Mouse (Mus musculus): ENCODE data around the gene Col26a1. TPM values are rescaled to one million over a fixed set of nuclear protein-coding genes. Genes with fewer than 3 reads are reported as not detected.

The Col26a1 gene
- total RNA-seq, 2 experiments from 2014 or later = 2.7 to 2.8 TPM

DNA sequence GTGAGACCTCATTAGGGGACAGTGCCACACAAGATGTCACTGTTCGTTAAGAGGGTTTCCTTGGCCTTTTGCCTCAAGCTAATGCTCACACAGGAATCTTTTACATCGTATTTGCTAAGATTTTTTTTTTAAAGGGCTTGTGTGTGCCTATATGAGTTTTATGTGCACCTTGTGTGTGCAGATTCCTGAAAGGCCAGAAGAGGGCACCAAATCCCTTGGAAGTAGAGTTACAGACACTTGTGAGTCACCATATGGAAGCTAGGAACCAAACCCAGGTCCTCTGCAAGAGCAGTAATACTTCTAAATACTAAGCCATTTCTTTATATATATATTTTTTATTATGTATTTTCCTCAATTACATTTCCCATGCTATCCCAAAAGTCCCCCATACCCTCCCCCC is 62.1 kb downstream of the Col26a1 start:
- intact Hi-C loops (cut with DNase I) = no loop called here
- no peak for DNase-seq (ENCODE audit: low spot score)

DNA sequence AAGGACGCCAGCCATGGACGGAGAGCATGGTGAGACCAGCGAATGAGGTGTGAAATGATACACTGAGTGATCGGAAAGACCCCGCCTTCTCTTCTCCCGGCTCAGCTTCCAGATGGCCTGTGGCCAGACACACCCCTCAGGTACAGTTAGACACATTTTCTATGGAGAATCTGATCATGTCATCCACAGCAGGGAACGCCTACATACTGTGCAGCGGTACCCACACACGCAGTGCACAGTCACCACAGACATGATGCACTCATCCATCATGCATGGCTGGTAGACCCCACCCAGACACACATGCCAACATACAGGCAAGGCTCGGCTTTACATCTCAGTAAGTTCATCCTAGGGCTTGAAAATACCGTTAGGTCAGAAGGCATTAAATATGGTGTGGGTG is 63.3 kb downstream of the Col26a1 start:
- intact Hi-C loops (cut with DNase I) = no loop called here
- no peak for DNase-seq (ENCODE audit: low spot score)

DNA sequence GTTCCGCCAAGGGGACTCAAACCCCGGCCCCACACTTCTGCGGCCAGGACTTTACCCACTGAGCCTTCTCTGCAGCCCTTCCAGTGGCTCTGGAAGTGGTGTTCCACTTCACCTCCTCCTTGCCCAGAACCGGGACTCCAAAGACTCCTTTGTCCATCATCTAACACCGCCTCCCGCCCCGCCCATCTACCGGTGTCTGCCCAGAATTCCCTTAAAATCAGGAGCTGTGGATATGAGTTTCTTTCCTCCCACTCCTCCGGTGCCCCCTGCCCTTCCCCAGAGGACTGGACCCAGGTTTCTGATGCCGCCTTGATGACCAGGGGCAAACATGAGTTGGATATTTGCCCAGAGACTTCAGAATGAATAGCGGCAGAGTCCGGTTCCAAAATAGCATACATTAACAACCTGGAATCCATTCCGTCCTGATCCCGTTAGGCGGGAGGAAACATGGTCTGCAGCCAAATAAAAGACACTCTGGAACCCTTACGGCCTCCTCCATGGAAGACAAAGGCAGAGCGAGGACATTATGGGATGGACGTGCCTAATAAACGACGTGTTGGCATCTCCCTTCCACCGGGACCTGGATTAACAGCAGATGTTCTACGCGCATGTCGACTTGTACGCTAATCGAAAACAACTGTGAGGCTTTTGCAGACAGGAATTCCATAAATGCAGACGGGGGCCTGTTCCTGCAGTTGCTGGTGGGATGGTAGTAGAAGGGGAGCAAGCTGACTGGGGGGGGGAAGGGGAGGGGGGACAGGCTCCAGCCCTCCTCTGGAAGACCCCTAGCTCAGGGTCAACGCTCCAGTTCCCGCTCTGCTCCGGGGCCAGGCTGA is 72.3 kb downstream of the Col26a1 start:
- no peak for DNase-seq (ENCODE audit: low spot score)

DNA sequence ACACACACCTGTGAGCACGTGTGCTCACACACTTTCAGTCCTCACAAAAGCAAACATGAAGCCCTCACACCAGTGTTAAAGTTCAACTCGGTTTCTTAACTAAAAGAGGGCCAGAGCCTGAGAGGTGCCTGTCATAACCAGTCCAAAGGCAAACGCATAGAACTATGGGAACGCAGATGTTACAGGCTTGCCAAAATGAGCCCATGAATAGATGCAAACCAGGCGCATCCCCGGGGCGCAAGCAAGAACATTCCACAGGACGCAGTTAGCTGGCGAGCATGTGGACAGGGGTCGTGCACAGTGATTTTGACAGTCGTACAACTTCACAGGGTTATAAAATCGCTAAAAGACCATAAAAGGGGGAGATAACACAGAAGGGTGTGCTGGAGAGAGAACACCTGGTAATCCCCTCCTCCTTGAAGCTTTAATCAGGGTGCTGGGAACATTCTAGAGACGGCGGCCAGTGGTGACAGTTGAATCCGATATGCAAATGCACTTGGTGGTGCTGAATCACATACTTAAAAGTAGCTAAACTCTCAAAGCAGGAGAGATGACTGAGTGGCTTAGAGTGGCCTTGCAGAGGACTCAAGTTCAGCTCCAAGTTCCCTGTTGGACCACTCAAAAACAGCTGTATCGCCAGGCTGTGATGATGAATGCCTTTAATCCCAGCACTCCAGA is 76.5 kb downstream of the Col26a1 start:
- intact Hi-C loops (cut with DNase I) = no loop called here
- no peak for DNase-seq (ENCODE audit: low spot score)

More for the DNA sequence above, 72.3 kb downstream of the Col26a1 start:
- intact Hi-C loops (cut with DNase I) = no loop called here

DNA sequence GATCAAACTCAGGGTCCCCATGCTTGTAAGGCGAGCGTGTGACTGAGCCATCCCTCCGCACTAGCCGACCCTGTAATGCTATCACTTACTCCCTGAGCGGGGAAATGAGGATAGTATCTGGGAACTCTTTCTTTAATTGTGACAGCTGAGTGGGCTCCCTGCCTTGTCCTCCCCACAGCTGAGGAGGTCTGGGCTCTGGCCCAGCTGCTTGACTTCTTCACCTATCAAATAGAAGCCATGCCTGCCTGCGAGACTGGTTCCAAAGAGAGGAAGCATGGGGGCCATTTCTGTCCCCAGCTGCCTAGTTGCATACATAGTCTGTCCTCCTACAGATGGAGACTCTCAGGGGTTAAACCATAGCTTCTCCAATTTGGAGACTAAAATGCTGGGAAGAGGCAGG is 78.0 kb downstream of the Col26a1 start:
- DNase-seq (ENCODE audit: low spot score) = no peak
- intact Hi-C loops (cut with DNase I) = no loop called here

DNA sequence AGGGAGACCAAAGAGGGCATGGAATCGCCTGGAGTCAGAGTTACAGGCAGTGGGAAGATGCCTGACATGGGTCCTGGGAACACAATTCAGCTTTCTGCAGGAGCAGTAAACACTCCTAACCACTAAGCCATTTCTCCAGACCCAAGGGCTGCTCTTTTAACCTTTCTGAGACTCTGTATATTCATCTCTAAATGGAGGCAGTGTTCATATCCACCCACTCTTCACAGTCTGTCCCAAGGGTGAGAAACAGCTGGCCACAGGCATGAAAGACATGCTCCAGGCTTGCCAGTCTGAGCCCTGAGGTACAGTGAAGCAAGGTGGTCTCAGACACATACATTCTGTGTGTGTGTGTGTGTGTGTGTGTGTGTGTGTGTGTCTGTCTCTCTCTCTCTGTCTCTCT is 78.8 kb downstream of the Col26a1 start:
- intact Hi-C loops (cut with DNase I) = no loop called here
- no peak for DNase-seq (ENCODE audit: low spot score)

DNA sequence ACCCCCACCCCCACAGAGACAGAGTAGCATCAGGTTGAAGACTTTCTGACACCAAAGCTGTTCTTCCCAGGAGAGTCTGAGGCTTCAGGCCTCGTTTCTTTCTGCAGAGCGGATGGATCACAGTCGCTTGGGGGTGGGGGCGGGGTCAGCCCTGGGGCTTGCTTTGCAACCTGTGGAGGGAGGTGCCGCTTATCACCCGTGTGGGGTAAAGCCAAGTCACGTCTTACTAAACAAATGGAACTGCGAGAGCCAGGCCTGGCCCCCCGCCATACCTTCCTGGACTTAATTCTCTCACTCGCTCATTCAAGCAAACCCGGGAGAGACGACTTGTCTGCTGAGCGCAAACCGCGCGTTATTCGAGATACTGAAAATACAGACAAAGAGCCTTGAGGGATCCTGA is 80.3 kb downstream of the Col26a1 start:
- intact Hi-C loops (cut with DNase I) = no loop called here
- no peak for DNase-seq (ENCODE audit: low spot score)

DNA sequence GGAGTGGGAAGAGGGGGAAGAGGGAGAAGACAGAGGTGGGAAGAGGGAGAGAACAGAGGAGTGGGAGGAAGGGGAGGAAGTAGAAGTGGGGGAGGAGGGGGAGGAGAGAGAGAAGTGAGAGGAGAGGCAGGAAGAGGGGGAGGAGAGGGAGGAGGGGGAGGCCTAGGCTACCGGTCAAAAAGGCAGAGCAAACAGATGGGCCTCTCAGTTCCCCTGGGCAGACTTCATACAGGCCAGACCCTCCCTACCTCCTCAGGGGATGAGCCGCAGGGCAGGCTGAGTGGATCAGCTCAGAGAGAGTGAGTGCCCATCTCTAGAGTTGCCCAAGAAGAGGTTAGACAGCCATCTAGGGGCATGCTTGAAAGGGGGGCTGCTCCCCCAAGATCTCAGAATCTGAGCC is 86.1 kb downstream of the Col26a1 start:
- DNase-seq (ENCODE audit: low spot score) = no peak
- intact Hi-C loops (cut with DNase I) = no loop called here

DNA sequence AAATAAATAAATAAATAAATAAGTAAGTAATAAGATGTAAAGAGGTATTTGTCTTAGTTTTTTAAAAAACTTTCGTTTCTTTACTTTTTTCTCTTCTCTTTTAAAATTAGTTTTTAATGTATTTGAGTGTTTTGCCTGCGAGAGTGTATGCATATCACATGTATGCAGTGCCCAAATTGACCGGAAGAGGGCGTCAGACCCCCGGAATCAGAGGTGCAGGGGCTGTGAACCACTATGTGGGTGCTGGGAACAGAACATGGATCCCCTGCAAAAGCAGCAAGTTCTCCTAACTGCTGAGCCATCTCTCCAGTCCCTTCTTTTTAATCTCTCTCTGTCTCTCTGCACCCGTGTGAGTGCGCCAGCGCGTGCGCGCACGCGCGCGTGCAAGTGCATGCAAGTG is 89.2 kb downstream of the Col26a1 start:
- intact Hi-C loops (cut with DNase I) = no loop called here

DNA sequence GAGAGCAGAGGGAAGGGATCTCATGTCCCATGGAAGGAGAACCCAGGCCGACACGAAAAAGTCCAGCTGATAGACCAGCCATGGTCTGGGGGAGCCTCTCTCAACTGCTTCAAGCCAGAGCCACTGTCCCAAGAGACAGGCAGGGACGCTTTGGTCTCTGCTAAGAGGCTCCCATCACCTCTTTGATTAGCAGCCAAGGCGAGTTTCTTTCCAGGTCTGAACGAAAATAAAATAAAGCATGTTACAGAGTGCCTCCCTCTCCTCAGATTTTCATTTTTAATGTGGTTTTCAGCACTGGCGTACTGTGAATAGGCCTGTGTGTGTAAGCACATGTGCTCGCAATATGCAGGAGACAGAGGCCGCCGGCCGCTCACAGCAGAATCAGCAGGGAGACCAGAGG is 90.5 kb downstream of the Col26a1 start:
- DNase-seq (ENCODE audit: low spot score) = no peak
- intact Hi-C loops (cut with DNase I) = no loop called here

More for the DNA sequence above, 89.2 kb downstream of the Col26a1 start:
- no peak for DNase-seq (ENCODE audit: low spot score)

DNA sequence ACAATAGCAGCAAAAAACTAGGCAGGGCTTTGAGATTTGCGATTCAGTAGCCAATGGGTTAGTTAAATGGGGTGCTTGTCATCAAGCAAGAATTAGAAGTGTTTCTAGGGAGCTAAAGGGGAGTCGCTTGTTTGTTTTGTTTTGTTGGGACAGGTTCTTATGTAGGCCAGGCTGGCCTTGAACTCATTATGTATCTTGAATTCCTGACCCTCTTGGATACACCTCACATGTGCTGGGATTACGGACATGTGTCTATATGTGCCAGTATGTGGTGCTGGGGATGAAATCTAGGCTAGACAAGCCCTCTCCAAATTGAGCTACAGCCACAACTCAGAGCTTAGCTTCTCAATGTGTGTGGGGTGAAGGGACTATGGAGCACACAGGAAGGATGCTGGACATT is 91.8 kb downstream of the Col26a1 start:
- intact Hi-C loops (cut with DNase I) = no loop called here
- DNase-seq (ENCODE audit: low spot score) = no peak

DNA sequence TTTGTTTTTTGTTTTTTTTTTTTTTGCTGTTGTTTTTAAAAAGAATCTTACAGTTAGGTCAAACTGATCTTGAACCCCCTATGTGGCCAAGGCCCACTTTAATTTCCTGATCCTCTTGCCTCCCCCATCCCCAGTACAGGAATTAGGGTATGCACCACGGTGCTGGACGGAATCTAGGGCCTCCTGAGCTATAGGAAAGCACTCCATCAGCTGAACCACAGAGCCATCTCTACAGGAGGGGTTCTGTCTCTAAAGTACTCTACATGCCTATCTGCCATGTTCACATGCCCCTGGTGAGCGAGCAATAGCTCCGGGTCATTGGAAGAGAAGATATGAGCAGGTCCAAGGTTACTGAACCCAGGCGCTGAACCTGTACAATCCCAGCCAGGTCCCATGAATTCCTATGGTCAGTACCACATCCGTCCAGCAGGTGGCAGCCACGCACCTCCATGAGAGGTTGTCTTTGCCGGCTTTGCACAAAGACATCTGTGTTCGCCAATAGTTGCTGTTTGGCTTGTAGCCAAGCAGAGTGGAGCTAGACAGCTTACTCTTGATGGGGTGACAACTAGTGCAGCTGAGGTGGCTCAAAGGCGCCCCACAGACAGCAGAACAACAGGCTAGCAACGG is 92.3 kb downstream of the Col26a1 start:
- DNase-seq (ENCODE audit: low spot score) = peak; percentile 64
- intact Hi-C loops (cut with DNase I) = loop anchor here (1.0 kb wide), 1 partner anchor 91 kb away; no protein-coding TSS in a partner anchor

DNA sequence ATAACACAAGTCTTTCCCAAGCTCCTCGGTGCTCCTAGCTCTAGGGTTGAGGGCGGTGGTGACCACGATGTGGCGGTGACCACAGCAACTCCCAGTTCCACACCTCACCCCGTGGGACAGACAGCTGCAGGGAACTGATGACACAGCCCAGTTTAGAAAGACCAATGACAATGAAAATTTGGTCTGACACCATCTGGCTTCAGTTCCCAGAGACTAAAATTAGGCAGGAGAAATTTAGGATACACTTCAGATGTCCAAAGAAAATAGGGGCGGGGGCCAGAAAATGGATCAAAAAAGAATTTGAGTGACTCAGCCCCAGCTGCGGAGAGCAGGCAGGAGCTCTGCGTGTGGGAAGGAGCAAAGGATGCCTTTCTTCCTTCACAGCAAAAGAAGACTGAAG is 98.5 kb downstream of the Col26a1 start:
- intact Hi-C loops (cut with DNase I) = no loop called here
- no peak for DNase-seq (ENCODE audit: low spot score)

DNA sequence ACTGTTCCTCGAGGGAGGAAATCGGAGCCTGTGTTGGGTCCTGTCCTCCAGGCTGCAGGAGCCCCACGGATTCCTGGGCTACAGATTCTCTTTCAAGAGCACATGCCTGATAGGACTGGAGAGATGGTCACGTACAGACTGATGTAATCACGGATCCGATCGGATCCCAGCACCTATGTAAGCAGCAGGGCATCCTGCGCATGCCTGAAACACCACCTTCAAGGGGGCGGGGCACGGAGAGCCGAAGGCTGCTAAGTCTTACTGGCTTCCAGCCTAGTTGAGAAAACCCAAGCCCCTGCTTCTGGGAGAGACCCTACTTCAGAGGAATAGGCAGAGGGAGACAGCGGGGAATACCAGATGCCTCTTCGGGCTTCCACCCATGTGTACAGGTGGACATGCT is 100.4 kb downstream of the Col26a1 start:
- intact Hi-C loops (cut with DNase I) = no loop called here
- DNase-seq (ENCODE audit: low spot score) = no peak

DNA sequence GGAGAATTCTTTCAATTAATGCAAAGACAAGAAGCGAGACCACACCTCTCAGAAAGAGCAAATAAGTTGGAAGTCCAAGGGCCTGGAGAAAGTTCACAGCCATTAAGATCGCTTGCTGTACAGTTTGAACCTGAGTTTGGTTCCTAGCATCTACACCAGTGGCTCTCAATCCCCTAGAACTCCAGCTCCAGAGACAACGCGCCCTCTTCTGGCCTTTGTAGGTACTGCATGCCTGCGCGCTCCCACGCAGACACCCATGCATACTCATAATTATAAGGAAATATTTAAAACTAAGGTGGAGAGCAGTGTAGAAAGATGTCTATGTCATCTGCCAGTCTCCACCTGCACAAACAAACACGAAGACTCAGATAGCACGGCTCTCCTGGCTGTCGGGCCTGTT is 102.5 kb downstream of the Col26a1 start:
- no peak for DNase-seq (ENCODE audit: low spot score)
- intact Hi-C loops (cut with DNase I) = no loop called here

DNA sequence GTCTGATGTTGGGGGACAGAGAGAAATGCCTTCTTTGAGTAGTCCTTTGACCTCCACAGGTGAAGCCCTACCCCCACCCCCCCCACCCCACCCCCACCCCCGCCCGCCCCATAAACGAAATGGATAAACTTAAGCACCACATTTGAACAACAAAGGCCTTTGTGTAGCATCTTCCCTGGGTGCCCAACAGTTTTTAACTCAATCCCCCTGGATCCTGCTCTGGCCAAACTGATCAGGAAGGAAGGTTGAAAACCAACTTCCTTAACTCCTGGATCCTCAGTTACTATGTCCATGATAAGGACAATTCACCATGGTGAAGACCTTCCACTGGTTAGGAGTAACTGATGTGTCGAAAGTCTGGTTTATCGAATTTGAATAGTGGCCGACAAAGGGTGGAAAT is 103.1 kb downstream of the Col26a1 start:
- no peak for DNase-seq (ENCODE audit: low spot score)
- intact Hi-C loops (cut with DNase I) = no loop called here

DNA sequence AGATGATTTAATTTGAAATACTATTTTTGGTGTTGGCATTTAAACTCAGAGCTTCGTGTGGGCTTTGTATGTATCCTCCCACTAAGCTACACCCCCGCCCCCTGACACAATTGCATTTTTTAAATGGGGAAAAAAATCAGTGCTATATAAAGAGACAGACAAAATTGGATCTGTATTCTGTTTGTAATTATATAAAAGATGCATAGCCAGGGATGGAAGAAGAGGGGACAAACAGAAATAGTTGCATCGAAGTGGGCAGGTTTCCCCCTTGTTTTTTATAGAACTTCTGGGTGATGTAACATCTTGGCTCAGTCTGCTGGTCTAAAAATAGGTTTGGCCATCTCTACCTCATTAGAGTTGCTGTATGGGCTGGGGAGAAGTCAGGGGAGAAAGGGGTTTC is 107.5 kb downstream of the Col26a1 start:
- intact Hi-C loops (cut with DNase I) = no loop called here
- DNase-seq (ENCODE audit: low spot score) = no peak

DNA sequence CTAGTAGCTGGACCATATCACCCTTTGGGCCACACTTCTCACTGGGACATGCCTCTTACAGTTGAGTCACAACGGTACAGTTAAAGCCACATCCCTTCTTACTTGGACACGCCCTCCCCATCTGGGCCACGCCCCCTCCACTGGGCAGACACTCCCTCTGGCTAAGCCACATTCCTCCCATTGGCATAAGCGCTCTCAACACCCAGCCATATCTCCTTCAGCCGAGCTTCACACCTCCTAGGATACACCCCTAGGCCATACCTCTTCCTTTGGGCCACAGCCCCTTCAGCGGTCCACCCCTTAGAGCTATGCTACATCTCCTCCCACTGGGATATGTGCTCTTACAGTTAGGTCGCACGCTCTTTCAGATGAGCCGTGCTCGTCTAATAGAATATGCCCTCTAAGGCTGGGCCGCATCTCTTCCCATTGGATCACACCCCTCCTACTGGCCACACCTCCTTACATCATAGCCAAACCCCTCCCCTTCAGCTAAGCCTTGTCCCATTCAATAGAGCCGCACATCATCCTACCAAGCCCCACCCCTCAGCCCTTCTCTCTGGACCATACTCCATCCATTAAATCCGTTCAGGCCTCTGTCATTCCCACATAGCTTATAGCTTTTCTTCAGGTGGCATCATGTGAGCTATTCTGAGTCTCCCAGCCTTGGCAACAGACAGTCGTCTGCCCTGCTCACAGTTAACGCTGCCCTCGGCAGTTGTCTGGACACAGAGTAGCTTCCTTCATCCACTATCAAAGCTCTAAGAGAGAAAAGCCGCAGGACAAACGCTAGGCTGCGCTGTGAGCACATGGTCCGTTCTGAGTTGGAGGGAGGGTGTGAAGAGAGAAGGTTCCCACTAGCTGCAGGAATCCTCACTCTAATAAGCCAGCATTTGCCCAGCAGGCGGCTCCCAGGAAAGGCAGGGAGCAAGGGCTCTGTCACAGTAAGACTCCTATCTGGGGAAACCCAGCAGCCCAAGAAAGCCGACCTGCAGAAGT is 109.7 kb downstream of the Col26a1 start:
- DNase-seq (ENCODE audit: low spot score) = no peak
- intact Hi-C loops (cut with DNase I) = no loop called here

DNA sequence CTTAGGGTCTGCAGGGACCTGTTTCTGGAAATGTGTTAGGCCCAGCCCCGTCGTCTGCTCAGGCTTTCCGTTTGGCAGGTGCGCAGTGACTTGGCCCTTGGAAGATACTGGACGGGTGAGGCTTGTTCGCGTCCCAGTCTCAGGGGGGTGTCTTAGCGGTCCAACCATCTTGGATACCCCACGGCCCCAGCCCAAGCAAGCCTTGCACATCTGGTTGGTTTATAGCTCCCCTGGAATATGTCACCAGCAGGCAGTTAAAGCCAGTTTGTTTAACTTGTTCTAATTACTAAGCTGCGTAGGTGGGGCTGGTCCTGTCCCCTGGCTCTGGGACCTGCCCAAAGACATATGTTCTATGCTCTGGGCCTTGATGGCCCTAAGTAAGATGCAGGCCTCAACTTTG is 111.9 kb downstream of the Col26a1 start:
- no peak for DNase-seq (ENCODE audit: low spot score)
- intact Hi-C loops (cut with DNase I) = no loop called here

DNA sequence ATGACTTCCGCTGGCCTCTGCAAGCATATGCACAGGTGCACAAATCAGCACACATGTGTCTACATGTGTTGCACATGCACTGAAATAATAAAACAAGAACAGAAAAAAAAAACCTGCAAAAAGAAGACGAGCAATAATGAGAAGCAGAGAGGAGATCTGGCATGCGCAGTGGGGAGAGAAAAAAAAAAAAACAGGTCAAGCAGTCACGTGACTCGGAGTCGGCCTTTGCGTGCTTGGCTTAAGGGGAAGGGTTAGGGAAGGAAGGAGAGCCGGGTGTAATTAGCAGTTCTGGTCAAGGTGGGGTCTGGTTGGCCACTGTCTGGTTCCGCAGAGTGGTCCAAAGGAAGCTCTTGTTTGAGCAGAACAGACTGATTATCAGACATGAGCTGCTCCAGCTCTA is 115.7 kb downstream of the Col26a1 start:
- no peak for DNase-seq (ENCODE audit: low spot score)
- intact Hi-C loops (cut with DNase I) = no loop called here

All from heart, postnatal 25 days (tissue).